Mouse (Mus musculus) cerebellum, postnatal 36 days (tissue): ENCODE results near the gene Hoxb2.

Experiments used
- DNase-seq, 2 experiments: peaks; one replicate each; pipeline ENCODE4 v3.0.0; 2021 to 2022; ENCODE audit warnings: mixed read lengths in 2 of 2

The Hoxb2 gene

GRCm38 (mm10) chr11:96337026-96337425, 13.3 kb upstream of the Hoxb2 start:
- no peak for DNase-seq

GRCm38 (mm10) chr11:96338957-96339855, 11.1 kb upstream of the Hoxb2 start:
- no peak for DNase-seq

GRCm38 (mm10) chr11:96340698-96341365, 9.5 kb upstream of the Hoxb2 start:
- no peak for DNase-seq

- DNase-seq: no peak
These were observed 8.4 kb upstream of the Hoxb2 start for GRCm38 (mm10) chr11:96341701-96342575.

- no peak for DNase-seq
These were observed 7.8 kb upstream of the Hoxb2 start for GRCm38 (mm10) chr11:96342576-96342930.

- DNase-seq: no peak
These were observed 7.0 kb upstream of the Hoxb2 start for GRCm38 (mm10) chr11:96343206-96343745.

- no peak for DNase-seq
These were observed 6.1 kb upstream of the Hoxb2 start for GRCm38 (mm10) chr11:96344061-96344877.

- DNase-seq: no peak
These were observed 5.5 kb upstream of the Hoxb2 start for GRCm38 (mm10) chr11:96344878-96345159.

- DNase-seq: no peak
These were observed 5.0 kb upstream of the Hoxb2 start for GRCm38 (mm10) chr11:96345220-96345892.

GRCm38 (mm10) chr11:96345893-96346806, 4.2 kb upstream of the Hoxb2 start:
- no peak for DNase-seq

- no peak for DNase-seq
These were observed 3.3 kb upstream of the Hoxb2 start for GRCm38 (mm10) chr11:96346916-96347520.

- DNase-seq: no peak
These were observed 2.6 kb upstream of the Hoxb2 start for GRCm38 (mm10) chr11:96347717-96348116.

GRCm38 (mm10) chr11:96348141-96348928, 2.0 kb upstream of the Hoxb2 start:
- no peak for DNase-seq

- no peak for DNase-seq
These were observed 1.3 kb upstream of the Hoxb2 start for GRCm38 (mm10) chr11:96348988-96349387.

- no peak for DNase-seq
These were observed 609 bp upstream of the Hoxb2 start for GRCm38 (mm10) chr11:96349491-96350340.

GRCm38 (mm10) chr11:96350791-96351190, 466 bp downstream of the Hoxb2 start:
- DNase-seq: no peak

- no peak for DNase-seq
These were observed 987 bp downstream of the Hoxb2 start for GRCm38 (mm10) chr11:96351312-96351711.

- no peak for DNase-seq
These were observed 1.5 kb downstream of the Hoxb2 start for GRCm38 (mm10) chr11:96351831-96352230.
